Mouse (Mus musculus) ES-CJ7 (cell line): ENCODE measurements around the gene Gipc2.

Experiments used
- DNase-seq: peaks from one replicate; pipeline ENCODE4 v3.0.0; 2011; ENCODE audit warnings: low read depth, low spot score

Gipc2 gene

GRCm38 (mm10) chr3:152190679-152191477, 24.8 kb upstream of the Gipc2 start:
- DNase-seq = no peak

- DNase-seq = no peak
Measured at GRCm38 (mm10) chr3:152189306-152189705, 23.3 kb upstream of the Gipc2 start.

- no peak for DNase-seq
Measured at GRCm38 (mm10) chr3:152186106-152186505, 20.1 kb upstream of the Gipc2 start.

- DNase-seq = no peak
Measured at GRCm38 (mm10) chr3:152183522-152183921, 17.5 kb upstream of the Gipc2 start.

GRCm38 (mm10) chr3:152180624-152181023, 14.6 kb upstream of the Gipc2 start:
- DNase-seq = no peak

GRCm38 (mm10) chr3:152179285-152179684, 13.3 kb upstream of the Gipc2 start:
- DNase-seq = no peak

GRCm38 (mm10) chr3:152178816-152179215, 12.8 kb upstream of the Gipc2 start:
- no peak for DNase-seq

- DNase-seq = no peak
Measured at GRCm38 (mm10) chr3:152172322-152172935, 6.4 kb upstream of the Gipc2 start.

- no peak for DNase-seq
Measured at GRCm38 (mm10) chr3:152171862-152172261, 5.8 kb upstream of the Gipc2 start.

- DNase-seq = no peak
Measured at GRCm38 (mm10) chr3:152171236-152171635, 5.2 kb upstream of the Gipc2 start.

- no peak for DNase-seq
Measured at GRCm38 (mm10) chr3:152170407-152170806, 4.4 kb upstream of the Gipc2 start.

GRCm38 (mm10) chr3:152168007-152168406, 2.0 kb upstream of the Gipc2 start:
- no peak for DNase-seq

- DNase-seq = peak; percentile 40
Measured at GRCm38 (mm10) chr3:152166699-152167451, 845 bp upstream of the Gipc2 start.

GRCm38 (mm10) chr3:152165351-152166098, 505 bp downstream of the Gipc2 start:
- DNase-seq = peak; percentile 93

- DNase-seq = no peak
Measured at GRCm38 (mm10) chr3:152165014-152165350, 1.0 kb downstream of the Gipc2 start.

- no peak for DNase-seq
Measured at GRCm38 (mm10) chr3:152163320-152163719, 2.7 kb downstream of the Gipc2 start.

- no peak for DNase-seq
Measured at GRCm38 (mm10) chr3:152160607-152161006, 5.4 kb downstream of the Gipc2 start.

GRCm38 (mm10) chr3:152159321-152159720, 6.7 kb downstream of the Gipc2 start:
- no peak for DNase-seq

- no peak for DNase-seq
Measured at GRCm38 (mm10) chr3:152158344-152159291, 7.4 kb downstream of the Gipc2 start.

GRCm38 (mm10) chr3:152156816-152157496, 9.1 kb downstream of the Gipc2 start:
- no peak for DNase-seq
